10 mouse cellular contexts compared by ENCODE assay signal in the genomic region with DNA sequence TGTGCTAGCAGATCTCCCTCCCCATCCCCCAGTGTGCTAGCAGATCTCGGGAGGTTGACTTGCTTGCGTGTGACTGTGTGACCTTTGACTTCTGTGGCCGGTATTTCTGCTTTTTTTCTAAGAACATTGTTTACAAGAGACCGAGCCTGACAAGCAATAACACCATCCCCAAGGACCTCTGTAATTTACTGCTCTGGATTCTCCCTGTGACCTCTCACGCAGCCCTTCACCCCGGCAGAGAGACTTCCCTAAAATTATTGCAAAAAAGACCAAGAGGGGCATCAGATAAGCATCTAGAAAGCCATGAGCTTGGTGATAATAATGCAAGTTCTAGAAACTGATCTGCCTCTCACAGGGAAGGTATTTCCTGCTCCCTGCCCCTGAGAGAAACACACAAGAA. TPM values are rescaled to one million over a fixed set of nuclear protein-coding genes. Genes with fewer than 3 reads are reported as not detected.
DNase-seq lines count a peak whose midpoint lies in the region; ATAC-seq lines count a peak whose summit lies in the region.
"Had no signal": no experiment of that assay in that cellular context is flagged by ENCODE, and none has a peak within 500 bp of the region (broad histone marks: within the 10 kb centered on the region; RNA-seq: fewer than 3 reads in every experiment).

No protein-coding gene starts in this region.

- H3K4me3 ChIP-seq in macrophage (ENCODE audit: inconsistent target): no peak overlapping the region
- H3K4me3 ChIP-seq in midbrain, embryonic 15.5 days: no peak overlapping the region
- H3K4me3 ChIP-seq: midbrain, embryonic 13.5 days had no signal

- H3K27me3 ChIP-seq in midbrain, embryonic 15.5 days (replicated peaks): no peaks in the 10 kb centered on the region
- H3K27me3 ChIP-seq: midbrain, embryonic 13.5 days had no signal

- no peak for ATAC-seq in midbrain, embryonic 15.5 days (replicated peaks)
- ATAC-seq: midbrain, embryonic 13.5 days had no signal

- WGBS in macrophage (ENCODE audit: missing documents): 7% methylated on average over 6 of the region's 6 CpGs
- 46% methylated on average over 6 of the region's 6 CpGs for WGBS in midbrain, embryonic 15.5 days

- H3K36me3 ChIP-seq in macrophage (ENCODE audit: inconsistent target): no peaks in the 10 kb centered on the region
- H3K36me3 ChIP-seq in midbrain, embryonic 15.5 days (replicated peaks): no peaks in the 10 kb centered on the region
- H3K36me3 ChIP-seq: midbrain, embryonic 13.5 days had no signal

- H3K27ac ChIP-seq in macrophage: peak overlapping the region; percentile 28; the same call in 1 of the 2 replicates
- no peak overlapping the region for H3K27ac ChIP-seq in midbrain, embryonic 15.5 days
- H3K27ac ChIP-seq: midbrain, embryonic 13.5 days had no signal

- DNase-seq in 416B (ENCODE audit: low read depth) (peak; percentile 69), R1 (ENCODE audit: low read depth, low spot score) (peak; percentile 22)
- DNase-seq in kidney, postnatal 10 days: peak; percentile 38
- no peak for DNase-seq in lung, postnatal 4 days
- DNase-seq in thymus, postnatal 25 days: no peak
- DNase-seq: cerebellum, adult 9-11 months; lung, embryonic 14.5 days had no signal

- no peaks in the 10 kb centered on the region for H3K9me3 ChIP-seq in midbrain, embryonic 15.5 days
- H3K9me3 ChIP-seq: midbrain, embryonic 13.5 days had no signal

- H3K9ac ChIP-seq in midbrain, embryonic 15.5 days: no peak overlapping the region
- H3K9ac ChIP-seq: lung, embryonic 14.5 days; midbrain, embryonic 13.5 days had no signal

- H3K4me2 ChIP-seq in midbrain, embryonic 15.5 days: no peak overlapping the region
- H3K4me2 ChIP-seq: lung, embryonic 14.5 days; midbrain, embryonic 13.5 days had no signal

- no peaks in the 10 kb centered on the region for H3K79me2 ChIP-seq in macrophage (ENCODE audit: inconsistent target)

- H3K4me1 ChIP-seq in midbrain, embryonic 15.5 days: no peaks in the 10 kb centered on the region
- H3K4me1 ChIP-seq: midbrain, embryonic 13.5 days had no signal

RNA-seq across cellular contexts. Expression of a gene that starts 14.5 kb away (rescaled TPM):
- total RNA-seq in macrophage (2018; cell fraction: chromatin; rRNA removed): under 1 TPM in 2 of 26 experiments, not detected in 24; 0.45 to 0.46 TPM
- under 1 TPM in 8 of 26 experiments, not detected in 18; 0.05 to 0.19 (median 0.07) TPM for total RNA-seq in macrophage (2018; cell fraction: cytosol; rRNA removed)
- total RNA-seq in macrophage (2018; cell fraction: nucleus; rRNA removed): under 1 TPM in 11 of 26 experiments, not detected in 15; 0.20 to 0.69 (median 0.29) TPM
- 0.07 TPM in 1 of 3 replicates, not detected in the others for polyA plus RNA-seq in macrophage (2018)
- polyA plus RNA-seq in midbrain, embryonic 15.5 days (2015; fragmentation: Nextera tagmentation; extraction: Ambion mirVana): 0.70 and 1.1 TPM in 2 replicates

RNA-seq across cellular contexts. Expression of a gene that starts 20.7 kb away (rescaled TPM):
- total RNA-seq in macrophage (2018; cell fraction: chromatin; rRNA removed): 100 to 1,000 TPM in 16 of 26 experiments, 10 to 100 TPM in 10; 17.9 to 559 (median 182) TPM
- total RNA-seq in macrophage (2018; cell fraction: cytosol; rRNA removed): 100 to 1,000 TPM in 14 of 26 experiments, 10 to 100 TPM in 12; 30.2 to 460 (median 206) TPM
- 100 to 1,000 TPM in 15 of 26 experiments, 10 to 100 TPM in 11; 29.9 to 507 (median 257) TPM for total RNA-seq in macrophage (2018; cell fraction: nucleus; rRNA removed)
- 14.8 to 76.4 TPM (median 35.5 TPM) in 3 replicates for polyA plus RNA-seq in macrophage (2018)
- 2.1 and 3.4 TPM in 2 replicates for polyA plus RNA-seq in midbrain, embryonic 15.5 days (2015; fragmentation: Nextera tagmentation; extraction: Ambion mirVana)

RNA-seq across cellular contexts. Expression of a gene that starts 41.5 kb away (rescaled TPM):
- 1 to 10 TPM in 18 of 26 experiments, under 1 TPM in 8; 0.44 to 6.1 (median 1.9) TPM for total RNA-seq in macrophage (2018; cell fraction: chromatin; rRNA removed)
- 1 to 10 TPM in 25 of 26 experiments, under 1 TPM in 1; 0.80 to 3.4 (median 2.2) TPM for total RNA-seq in macrophage (2018; cell fraction: cytosol; rRNA removed)
- 1 to 10 TPM in 25 of 26 experiments, under 1 TPM in 1; 0.85 to 8.0 (median 2.4) TPM for total RNA-seq in macrophage (2018; cell fraction: nucleus; rRNA removed)
- polyA plus RNA-seq in macrophage (2018): 1.2 to 2.8 TPM (median 2.5 TPM) in 3 replicates
- polyA plus RNA-seq in midbrain, embryonic 15.5 days (2015; fragmentation: Nextera tagmentation; extraction: Ambion mirVana): 19.9 and 20.4 TPM in 2 replicates

Comparison
In these comparisons a context has a peak if more than half of its experiments do, and no peak if none do; other contexts are left out.
1. DNase-seq: peak in 416B (single experiment), R1 (single experiment) and kidney, postnatal 10 days (single experiment); none in lung, postnatal 4 days (0 of 2) and thymus, postnatal 25 days (single experiment).